Mouse (Mus musculus) intestine, embryonic 16.5 days (tissue): ENCODE data around the gene Nxnl1. TPM values are rescaled to one million over a fixed set of nuclear protein-coding genes. Genes with fewer than 3 reads are reported as not detected.
A peak's percentile ranks its signal among the peaks of the same experiment; 100 is the strongest.

ENCODE experiments used
- ATAC-seq: fragments of 200-750 bp; cut with Nextera tagmentation; 2 replicates; pipeline ENCODE4 v1.8.0; 2017; ENCODE audit warnings: moderate TSS enrichment, moderate library complexity
- H3K27ac ChIP-seq: fragments of 300-500 bp; sonication (generic); 2 replicates; pipeline ENCODE4 v1.5.1; 2014; ENCODE audit warnings: mild to moderate bottlenecking, low read length
- H3K27me3 ChIP-seq: fragments of 300-500 bp; sonication (generic); replicated peaks from 2 replicates; pipeline ENCODE4 v1.6.1; 2014; ENCODE audit warnings: low read length, control low read depth, mixed read lengths; ENCODE audit not compliant: control insufficient read depth, insufficient read depth
- H3K36me3 ChIP-seq: fragments of 300-500 bp; sonication (generic); 2 replicates; pipeline ENCODE4 v1.6.1; 2014; ENCODE audit warnings: low read length, control low read depth; ENCODE audit not compliant: control insufficient read depth, insufficient read depth
- H3K4me1 ChIP-seq: fragments of 300-500 bp; sonication (generic); 2 replicates; pipeline ENCODE4 v1.6.1; 2014; ENCODE audit warnings: low read length, control low read depth, mixed read lengths; ENCODE audit not compliant: control insufficient read depth, insufficient read depth
- H3K4me2 ChIP-seq: fragments of 300-500 bp; sonication (generic); 2 replicates; pipeline ENCODE4 v1.6.1; 2014; ENCODE audit warnings: low read depth, low read length, control low read depth
- H3K4me3 ChIP-seq: fragments of 300-500 bp; sonication (generic); 2 replicates; pipeline ENCODE4 v1.5.1; 2014; ENCODE audit warnings: mild to moderate bottlenecking, low read length
- H3K9ac ChIP-seq: fragments of 300-500 bp; sonication (generic); 2 replicates; pipeline ENCODE4 v1.6.1; 2014; ENCODE audit warnings: low read depth, low read length
- H3K9me3 ChIP-seq: fragments of 300-500 bp; sonication (generic); 2 replicates; pipeline ENCODE4 v1.6.1; 2016; ENCODE audit warnings: low read length, control low read depth; ENCODE audit not compliant: control insufficient read depth
- WGBS: fragments of 180-500 bp; shearing (Covaris S2); extraction: QIAGEN DNeasy Blood & Tissue Kit; methylation state at CpG from one replicate; pipeline ENCODE4 v1.1.7; 2014; 5-methylcytosine and 5-hydroxymethylcytosine counted together
- polyA plus RNA-seq: library from polyadenylated mRNA; unstranded; fragments of >200 nt; fragmentation: Nextera tagmentation; extraction: Ambion mirVana; gene quantifications from 2 replicates; pipeline ENCODE4 v1.2.1, GENCODE M21; 2015

Nxnl1 gene
- polyA plus RNA-seq, 1 experiment from 2014 or later, result not detected

GRCm38 (mm10) chr8:71591017-71591416 is 24.6 kb upstream of the Nxnl1 start:
- no peaks in the 10 kb centered on the region for H3K9me3 ChIP-seq
- peak overlapping the region; percentile 99 for H3K27ac ChIP-seq
- H3K9ac ChIP-seq, result peak overlapping the region; percentile 97
- H3K4me2 ChIP-seq, result peak overlapping the region; percentile 96
- WGBS, result 24% methylated on average over 5 of the region's 5 CpGs
- no peaks in the 10 kb centered on the region for H3K27me3 ChIP-seq
- H3K36me3 ChIP-seq, result peaks cover 3% of the 10 kb centered on the region; the same call in 1 of the 2 replicates
- H3K4me3 ChIP-seq, result peak overlapping the region; percentile 87
- no peak for ATAC-seq
- peaks cover 24% of the 10 kb centered on the region for H3K4me1 ChIP-seq

GRCm38 (mm10) chr8:71588762-71589161 is 22.4 kb upstream of the Nxnl1 start:
- no peaks in the 10 kb centered on the region for H3K9me3 ChIP-seq
- H3K4me2 ChIP-seq, result no peak overlapping the region
- H3K4me1 ChIP-seq, result peaks cover 17% of the 10 kb centered on the region
- no peak overlapping the region for H3K27ac ChIP-seq
- ATAC-seq, result no peak
- WGBS, result 71% methylated on average over 3 of the region's 3 CpGs
- H3K9ac ChIP-seq, result no peak overlapping the region
- H3K4me3 ChIP-seq, result no peak overlapping the region
- H3K27me3 ChIP-seq, result no peaks in the 10 kb centered on the region
- peaks cover 6% of the 10 kb centered on the region; the same call in 1 of the 2 replicates for H3K36me3 ChIP-seq

GRCm38 (mm10) chr8:71586891-71587290 is 20.5 kb upstream of the Nxnl1 start:
- ATAC-seq, result no peak
- no peak overlapping the region for H3K9ac ChIP-seq
- no peaks in the 10 kb centered on the region for H3K27me3 ChIP-seq
- no peak overlapping the region for H3K27ac ChIP-seq
- no peaks in the 10 kb centered on the region for H3K9me3 ChIP-seq
- H3K36me3 ChIP-seq, result peaks cover 6% of the 10 kb centered on the region; the same call in 1 of the 2 replicates
- no peak overlapping the region for H3K4me3 ChIP-seq
- 80% methylated on average over 2 of the region's 2 CpGs for WGBS
- no peak overlapping the region for H3K4me2 ChIP-seq
- H3K4me1 ChIP-seq, result peaks cover 6% of the 10 kb centered on the region

GRCm38 (mm10) chr8:71580201-71580600 is 13.8 kb upstream of the Nxnl1 start:
- H3K27ac ChIP-seq, result no peak overlapping the region
- no peaks in the 10 kb centered on the region; the same call in 1 of the 2 replicates for H3K27me3 ChIP-seq
- ATAC-seq, result no peak
- 0 out of 2 replicates have a peak, but pooled peaks cover 7% of the 10 kb centered on the region for H3K36me3 ChIP-seq
- no peaks in the 10 kb centered on the region for H3K9me3 ChIP-seq
- 65% methylated on average over 9 of the region's 9 CpGs for WGBS
- H3K9ac ChIP-seq, result no peak overlapping the region
- H3K4me3 ChIP-seq, result no peak overlapping the region
- H3K4me1 ChIP-seq, result no peaks in the 10 kb centered on the region
- H3K4me2 ChIP-seq, result no peak overlapping the region

GRCm38 (mm10) chr8:71579476-71579875 is 13.1 kb upstream of the Nxnl1 start:
- Histone ChIP-seq H3K4me2 (no peak overlapping the region), H3K27me3 (no peaks in the 10 kb centered on the region; the same call in 1 of the 2 replicates), H3K9me3 (no peaks in the 10 kb centered on the region), H3K4me1 (no peaks in the 10 kb centered on the region), H3K4me3 (no peak overlapping the region), H3K9ac (no peak overlapping the region), H3K27ac (no peak overlapping the region), H3K36me3 (0 out of 2 replicates have a peak, but pooled peaks cover 7% of the 10 kb centered on the region)
- WGBS, result 90% methylated on average over 14 of the region's 14 CpGs
- no peak for ATAC-seq

GRCm38 (mm10) chr8:71579009-71579408 is 12.6 kb upstream of the Nxnl1 start:
- Histone ChIP-seq H3K4me1 (no peaks in the 10 kb centered on the region), H3K4me3 (no peak overlapping the region), H3K36me3 (0 out of 2 replicates have a peak, but pooled peaks cover 5% of the 10 kb centered on the region), H3K9ac (no peak overlapping the region), H3K27me3 (no peaks in the 10 kb centered on the region; the same call in 1 of the 2 replicates), H3K27ac (no peak overlapping the region), H3K4me2 (no peak overlapping the region), H3K9me3 (no peaks in the 10 kb centered on the region)
- 63% methylated on average over 1 of the region's 1 CpGs for WGBS
- no peak for ATAC-seq

DNA sequence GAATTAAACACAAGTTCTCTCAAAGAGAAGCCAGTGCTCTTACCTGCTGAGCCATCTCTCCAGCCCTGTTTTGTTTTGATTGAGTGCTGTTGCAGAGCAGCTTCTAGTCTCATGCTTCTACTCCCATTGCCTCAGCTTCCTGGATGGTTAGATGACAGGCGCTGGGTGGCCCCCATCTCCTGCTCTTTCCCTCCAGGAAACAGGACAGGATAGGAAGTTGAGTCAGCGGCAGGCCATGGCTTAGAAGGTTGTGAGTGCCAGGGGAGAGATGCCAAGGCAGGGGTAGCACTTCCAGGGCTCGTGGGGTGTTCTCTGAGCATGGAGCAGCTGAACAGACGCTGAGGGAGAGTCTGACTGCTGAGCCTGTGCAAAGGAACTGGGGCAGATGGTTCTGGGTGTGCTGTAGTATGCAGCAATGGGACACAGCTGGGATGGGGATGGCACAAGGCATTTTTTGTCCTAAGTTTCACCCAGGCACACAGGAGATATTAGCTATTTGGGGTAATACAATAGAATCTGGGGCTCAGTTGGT is 11.5 kb upstream of the Nxnl1 start:
- H3K4me3 ChIP-seq, result no peak overlapping the region
- ATAC-seq, result no peak
- no peak overlapping the region for H3K9ac ChIP-seq
- no peaks in the 10 kb centered on the region for H3K4me1 ChIP-seq
- H3K4me2 ChIP-seq, result no peak overlapping the region
- H3K9me3 ChIP-seq, result no peaks in the 10 kb centered on the region
- H3K27ac ChIP-seq, result no peak overlapping the region
- no peaks in the 10 kb centered on the region; the same call in 1 of the 2 replicates for H3K27me3 ChIP-seq
- 59% methylated on average over 4 of the region's 4 CpGs for WGBS
- H3K36me3 ChIP-seq, result 0 out of 2 replicates have a peak, but pooled peaks cover 3% of the 10 kb centered on the region

- Histone ChIP-seq H3K36me3 (no peaks in the 10 kb centered on the region), H3K4me1 (peaks cover 5% of the 10 kb centered on the region; the same call in 1 of the 2 replicates), H3K9me3 (no peaks in the 10 kb centered on the region), H3K27me3 (no peaks in the 10 kb centered on the region; the same call in 1 of the 2 replicates), H3K4me3 (no peak overlapping the region), H3K9ac (no peak overlapping the region), H3K4me2 (no peak overlapping the region), H3K27ac (no peak overlapping the region)
- ATAC-seq, result no peak
- 71% methylated on average over 1 of the region's 1 CpGs for WGBS
Measured at GRCm38 (mm10) chr8:71575020-71575419, 8.6 kb upstream of the Nxnl1 start.

DNA sequence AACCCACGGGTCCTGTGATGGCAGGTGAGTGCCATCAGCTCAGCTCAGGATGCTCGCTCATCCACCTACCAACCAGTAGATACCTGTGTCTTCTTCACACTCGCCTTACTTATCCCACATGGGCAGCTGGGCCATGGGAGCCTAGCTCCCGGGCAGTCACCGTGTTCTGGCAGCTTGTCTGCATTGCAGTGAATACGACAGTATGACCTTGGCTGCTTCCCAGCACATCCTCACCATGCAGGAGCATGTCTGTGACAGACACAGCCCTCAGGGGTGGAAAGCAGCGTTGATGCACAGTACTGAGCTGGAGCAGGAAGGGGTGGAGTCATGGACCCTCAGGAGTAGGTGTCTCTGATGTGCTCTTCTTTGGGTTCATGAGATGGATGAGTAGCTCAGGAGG is 8.0 kb upstream of the Nxnl1 start:
- no peak overlapping the region for H3K27ac ChIP-seq
- H3K4me1 ChIP-seq, result peaks cover 6% of the 10 kb centered on the region; the same call in 1 of the 2 replicates
- ATAC-seq, result no peak

More for the DNA sequence above, 8.0 kb upstream of the Nxnl1 start:
- H3K4me2 ChIP-seq, result no peak overlapping the region
- H3K27me3 ChIP-seq, result no peaks in the 10 kb centered on the region; the same call in 1 of the 2 replicates
- WGBS, result 79% methylated on average over 7 of the region's 7 CpGs
- H3K9ac ChIP-seq, result no peak overlapping the region
- no peaks in the 10 kb centered on the region for H3K9me3 ChIP-seq
- no peaks in the 10 kb centered on the region for H3K36me3 ChIP-seq
- no peak overlapping the region for H3K4me3 ChIP-seq
